Mouse (Mus musculus) gastrocnemius, postnatal 14 days (tissue): Measurements from ENCODE around the gene Ltb4r2. TPM values are rescaled to one million over a fixed set of nuclear protein-coding genes. Genes with fewer than 3 reads are reported as not detected.

ENCODE experiments used
- DNase-seq: peaks from one replicate; pipeline ENCODE4 v3.0.0; 2021; ENCODE audit warnings: mixed read lengths
- intact Hi-C: fragments of 180-260 bp; cut with DNase I; formaldehyde crosslinking; loops from one replicate; pipeline ENCODE4 v1.15.1; 2025; ENCODE audit warnings: low total_unique reads
- long read RNA-seq, 2 experiments: library from polyadenylated mRNA; stranded (forward); transcript quantifications; one replicate each; pipeline ENCODE4 v2.0.0; 2021
- total RNA-seq, 2 experiments: library from RNA; stranded (reverse); gene quantifications; 2 replicates each; pipeline ENCODE4 v1.2.3; 2021

The Ltb4r2 gene
- total RNA-seq, result under 1 TPM in 1 of 2 experiments, not detected in 1; 0.12 TPM
- long read RNA-seq, experiment 1, result 0 reads
- long read RNA-seq, experiment 2, partial matches to known transcripts, result 0 of 1 reads
- long read RNA-seq, experiment 2, other reads (novel, unspliced or antisense), result 0 of 1 reads

DNA sequence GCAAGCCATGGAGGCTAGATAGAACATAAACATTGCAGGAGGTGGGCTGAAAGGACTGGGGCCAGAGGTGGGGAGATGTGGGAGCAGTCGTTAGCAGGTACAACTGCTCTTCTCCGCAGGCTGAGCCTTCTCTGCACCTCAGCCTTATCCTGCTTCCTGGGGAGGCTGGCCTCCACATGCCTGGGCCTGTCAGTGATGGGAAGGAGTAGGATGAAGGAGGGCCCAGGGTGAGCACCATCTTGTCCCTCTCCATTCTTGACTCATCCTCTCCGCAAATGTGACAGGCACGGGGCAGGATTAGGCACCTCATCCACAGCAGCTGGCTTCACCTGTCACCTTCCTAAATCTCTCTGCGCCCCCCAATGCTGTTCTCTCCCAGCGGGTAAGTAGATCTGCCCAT is at the start of gene Ltb4r2:
Gene Ltb4r2, plus strand, starts transcription at position 266 of the 400 bp plus-strand sequence.
- intact Hi-C loops, result no loop called here
- DNase-seq, result no peak

DNA sequence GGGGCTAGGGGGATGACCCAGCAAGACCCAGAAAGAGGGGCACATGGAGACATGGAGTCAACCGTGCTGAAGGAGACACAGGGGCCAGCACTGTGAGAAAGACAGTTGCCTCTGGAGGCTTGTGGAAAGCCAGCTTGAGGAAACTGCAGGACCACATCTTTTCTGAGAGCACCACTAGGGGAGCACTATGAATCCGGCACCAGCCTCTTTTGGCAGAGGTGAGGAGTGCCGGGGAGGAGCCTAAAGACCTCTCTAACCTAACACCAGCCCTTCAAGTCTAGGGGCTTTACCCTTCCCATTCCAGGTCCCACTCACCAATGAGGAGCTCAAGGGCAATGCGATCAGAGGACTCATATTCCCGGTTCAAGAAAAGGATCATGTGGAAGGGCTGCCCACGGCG is 49.4 kb upstream of the Ltb4r2 start:
- intact Hi-C loops, result no loop called here
- DNase-seq, result no peak

DNA sequence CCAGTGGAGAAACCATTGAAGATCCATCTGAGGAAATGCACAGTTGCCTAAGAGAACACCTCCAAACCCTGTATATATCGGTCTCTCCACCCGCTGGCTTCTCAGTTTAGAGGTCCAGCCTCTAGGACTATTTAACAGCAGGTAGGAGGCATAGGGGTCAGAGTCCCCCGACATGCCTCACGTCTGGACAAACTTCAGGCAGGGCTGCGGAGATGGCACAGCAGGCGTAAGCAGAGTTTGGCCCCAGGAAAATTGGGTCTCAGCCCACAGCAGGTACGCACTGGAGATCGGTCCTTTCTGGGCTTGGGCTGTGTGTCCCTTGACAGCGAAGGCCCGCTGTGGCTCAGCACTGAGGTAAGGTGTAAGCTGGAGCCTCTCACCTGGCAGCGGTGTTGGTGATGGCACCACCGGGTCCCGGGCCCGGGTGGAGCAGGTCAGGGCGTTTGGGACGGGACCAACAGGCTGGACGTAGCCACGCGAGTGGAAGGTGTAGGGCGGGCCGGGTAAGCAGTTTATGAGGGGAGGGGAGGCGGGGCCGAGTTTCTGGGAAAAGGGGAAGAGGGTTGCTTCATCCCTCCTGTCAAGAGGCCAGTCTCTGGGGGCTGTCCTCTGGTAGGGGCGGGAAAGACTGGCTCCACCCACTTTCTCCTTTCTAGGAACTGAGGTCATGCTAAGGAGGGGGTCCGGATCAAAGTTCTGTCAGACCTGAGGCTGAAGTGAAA is 48.1 kb upstream of the Ltb4r2 start:
- intact Hi-C loops, result no loop called here
- peak; percentile 28 for DNase-seq

DNA sequence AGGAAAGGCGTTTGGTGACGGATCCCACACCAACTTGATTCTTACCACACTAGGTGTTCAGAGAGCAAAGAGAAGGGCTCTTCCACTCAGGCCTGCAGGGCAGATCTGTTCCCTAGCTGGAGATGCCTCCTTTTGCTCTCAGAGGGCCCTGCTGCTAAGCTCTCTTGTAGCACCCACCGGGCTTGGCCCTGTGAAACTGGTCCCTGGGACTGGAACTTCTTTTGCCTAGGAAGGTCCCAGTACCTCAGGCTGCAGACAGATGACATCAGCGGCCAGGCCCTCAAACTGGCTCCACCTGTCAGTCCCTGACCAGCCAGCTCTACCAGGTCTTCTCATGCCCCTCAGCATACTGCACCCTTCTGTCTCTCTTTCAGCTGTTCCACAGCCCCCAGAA is 47.5 kb upstream of the Ltb4r2 start, which contains the start of gene Tgm1:
Gene Tgm1, minus strand, starts transcription at position 198 of the 394 bp plus-strand sequence.
- no peak for DNase-seq
- intact Hi-C loops, result no loop called here

DNA sequence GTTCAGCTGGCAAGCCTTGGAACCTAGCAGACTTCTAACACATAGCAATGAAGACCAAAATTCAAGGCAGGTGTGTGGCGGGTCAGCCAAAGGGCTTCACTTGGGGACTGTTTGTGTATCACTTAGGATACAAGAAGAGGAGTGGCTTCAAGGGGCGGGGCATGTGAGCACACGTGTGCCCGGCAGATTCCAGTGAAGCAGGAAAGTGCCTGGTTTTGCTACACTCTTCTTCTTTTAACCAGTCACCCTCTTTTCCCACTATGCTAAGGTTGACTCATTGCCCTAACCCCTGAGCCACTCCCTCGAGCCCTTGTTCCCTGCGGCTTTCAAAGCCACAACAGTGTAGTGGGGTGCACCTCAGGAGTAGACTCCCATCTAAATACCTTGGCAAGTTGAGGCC is 46.3 kb upstream of the Ltb4r2 start:
- DNase-seq, result no peak
- intact Hi-C loops, result no loop called here

DNA sequence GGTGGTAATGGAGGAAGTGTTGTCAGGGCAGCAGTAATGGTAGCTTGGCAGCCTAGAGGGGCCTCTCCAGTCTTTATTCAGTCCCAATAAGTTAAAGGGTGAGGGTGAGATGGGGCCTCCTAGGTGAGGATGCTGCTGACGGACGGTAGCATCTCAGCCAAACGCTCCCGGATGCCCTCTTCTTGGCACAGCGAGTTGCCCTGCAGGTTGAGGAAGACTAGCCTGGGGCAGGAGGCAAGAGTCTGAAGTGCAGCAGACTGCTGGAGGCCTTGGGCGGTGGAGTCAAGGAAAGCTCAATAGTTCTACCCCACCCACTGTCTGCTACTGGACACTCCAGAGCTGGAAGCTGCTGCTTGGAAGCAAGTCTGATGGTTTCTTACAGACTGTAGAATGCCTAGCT is 45.0 kb upstream of the Ltb4r2 start:
- intact Hi-C loops, result no loop called here
- DNase-seq, result no peak

DNA sequence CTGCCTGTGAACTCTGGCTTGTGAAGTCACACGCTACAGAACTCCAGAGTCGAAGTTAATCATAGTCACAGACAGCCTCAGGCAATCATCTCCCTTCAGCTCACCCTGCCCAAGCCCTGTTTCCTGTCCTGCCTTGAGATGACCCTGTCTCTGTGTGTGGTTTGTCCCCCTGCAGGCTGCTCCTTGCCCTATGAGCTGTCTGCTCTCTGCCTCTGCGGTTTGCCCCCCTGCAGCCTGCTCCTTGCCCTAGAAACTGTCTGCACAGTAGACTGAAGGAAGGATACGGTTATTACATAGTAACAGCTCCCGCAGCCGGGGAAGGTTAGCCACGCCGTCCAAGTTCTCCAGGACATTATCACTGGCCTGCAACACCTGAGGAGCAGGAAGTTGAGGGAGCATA is 44.3 kb upstream of the Ltb4r2 start:
- no peak for DNase-seq
- intact Hi-C loops, result no loop called here

DNA sequence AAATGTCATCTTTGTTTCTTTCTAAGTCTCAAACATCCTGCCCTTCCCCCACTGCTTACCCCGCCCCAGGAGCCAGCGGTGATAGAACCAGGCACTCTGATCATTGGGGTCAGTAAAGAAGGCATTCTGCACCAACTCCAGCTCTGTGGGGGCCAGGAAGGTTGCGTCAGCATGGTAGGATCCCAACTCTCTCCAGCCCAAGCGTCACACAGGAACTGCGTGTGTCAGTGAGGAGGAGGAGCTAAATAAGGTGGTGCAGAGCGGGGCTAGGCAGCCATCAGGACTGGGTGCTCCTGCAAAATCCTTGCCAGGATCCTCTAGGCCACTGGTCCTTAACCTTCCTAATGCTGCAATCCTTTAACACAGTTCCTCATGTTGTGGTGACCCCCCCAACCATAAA is 41.5 kb upstream of the Ltb4r2 start:
- no peak for DNase-seq
- intact Hi-C loops, result no loop called here

DNA sequence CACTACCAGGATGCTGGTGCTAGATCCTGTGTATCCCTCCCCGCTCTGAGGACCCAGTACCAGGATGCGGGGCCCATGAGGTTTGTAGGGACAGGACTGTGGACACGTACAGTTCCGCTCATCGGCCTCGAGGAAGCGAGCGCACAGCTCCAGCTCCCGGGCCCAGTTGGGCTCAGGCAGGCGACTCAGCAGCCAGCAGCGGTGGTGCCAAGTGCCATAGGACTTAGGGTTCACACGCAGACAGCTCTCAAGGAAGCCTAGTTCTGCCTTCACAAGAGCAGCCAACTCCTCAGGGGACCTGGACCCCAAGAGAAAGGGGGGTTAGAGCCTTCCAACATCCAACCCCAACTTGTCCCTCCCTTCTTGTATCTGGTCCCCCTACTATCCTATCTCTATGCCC is 40.6 kb upstream of the Ltb4r2 start:
- intact Hi-C loops, result no loop called here
- DNase-seq, result no peak

DNA sequence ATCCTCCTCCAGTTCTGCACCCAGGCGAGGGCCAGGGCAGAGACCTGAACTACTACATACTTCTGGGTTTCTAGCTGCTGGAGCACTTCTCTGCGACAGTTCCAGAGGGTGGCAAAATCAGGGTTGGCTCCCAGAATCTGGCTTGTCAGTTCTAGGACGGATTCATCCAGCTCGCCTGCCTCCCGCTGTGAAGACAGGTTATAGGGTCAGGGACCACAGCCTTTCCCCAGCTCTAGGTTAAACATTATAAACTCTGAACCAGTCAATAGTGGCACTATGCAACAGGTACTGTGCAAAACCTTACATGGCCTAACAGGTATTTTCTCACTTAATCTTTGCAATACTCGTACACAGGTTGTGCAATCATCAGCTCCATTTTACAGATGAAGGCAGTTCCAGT is 40.2 kb upstream of the Ltb4r2 start:
- intact Hi-C loops, result no loop called here
- DNase-seq, result no peak

DNA sequence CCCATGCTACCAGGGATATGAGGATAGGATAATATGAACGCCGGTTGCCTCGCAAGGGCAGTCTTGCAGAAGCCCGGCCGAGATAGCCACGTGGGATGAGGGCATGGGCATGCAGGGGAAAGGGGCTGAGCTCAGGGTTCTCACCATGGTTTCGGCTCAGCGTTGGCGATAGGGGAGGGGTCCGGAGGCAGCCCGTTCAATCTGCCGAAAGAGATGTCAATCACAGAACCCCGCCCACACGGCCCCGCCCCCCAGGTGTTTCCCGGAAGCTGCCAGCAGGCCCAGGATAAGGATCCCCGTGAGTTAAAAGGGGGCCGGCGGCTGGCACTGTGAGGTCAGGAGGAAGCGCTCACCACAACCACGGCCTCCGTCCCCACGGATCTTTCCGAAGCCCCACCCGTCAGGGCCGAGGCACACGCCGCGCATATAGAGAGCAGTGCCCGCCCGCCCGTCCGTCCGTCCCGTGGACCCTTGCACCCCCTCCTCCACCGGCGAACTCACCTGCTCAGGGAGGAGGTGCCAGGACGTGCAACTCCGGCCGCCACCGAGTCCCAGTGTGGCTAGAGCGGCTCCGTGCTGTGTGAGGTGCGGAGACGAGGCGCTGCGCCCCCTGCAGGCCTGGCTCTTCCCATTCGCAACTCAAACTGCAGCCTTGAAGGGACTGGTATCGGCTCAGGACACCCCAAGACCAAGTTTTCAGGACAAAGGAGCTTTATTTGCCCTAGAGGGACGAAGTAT is 39.4 kb upstream of the Ltb4r2 start, which contains the start of gene Rabggta:
Gene Rabggta, minus strand, starts transcription at position 564 of the 738 bp plus-strand sequence.
- intact Hi-C loops, result no loop called here
- peak; percentile 90 for DNase-seq

DNA sequence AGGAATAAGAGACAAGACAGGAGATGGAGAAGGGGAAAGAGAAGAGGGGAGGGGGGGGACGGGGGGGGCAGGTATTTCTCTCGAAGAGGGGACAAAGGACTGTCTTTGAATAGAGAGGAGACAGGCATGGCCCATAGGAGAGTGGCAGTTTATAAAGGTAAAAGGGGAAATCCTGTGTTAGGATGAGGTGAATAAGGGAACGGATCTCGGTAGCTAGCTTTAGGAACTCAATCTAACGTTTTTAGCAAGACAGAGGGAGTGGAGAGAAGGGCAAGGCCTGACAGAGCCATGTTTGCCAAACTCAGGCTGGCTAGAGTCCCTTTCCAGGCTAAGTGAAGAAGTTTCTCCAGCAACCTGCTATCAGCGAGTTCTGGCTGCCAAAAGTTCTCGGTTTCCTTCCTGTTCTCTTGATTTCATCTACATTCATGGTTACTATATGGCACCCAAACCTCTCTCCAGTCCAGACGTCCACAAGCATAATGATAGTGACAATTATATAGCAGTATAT is 38.7 kb upstream of the Ltb4r2 start:
- DNase-seq, result no peak
- intact Hi-C loops, result no loop called here

DNA sequence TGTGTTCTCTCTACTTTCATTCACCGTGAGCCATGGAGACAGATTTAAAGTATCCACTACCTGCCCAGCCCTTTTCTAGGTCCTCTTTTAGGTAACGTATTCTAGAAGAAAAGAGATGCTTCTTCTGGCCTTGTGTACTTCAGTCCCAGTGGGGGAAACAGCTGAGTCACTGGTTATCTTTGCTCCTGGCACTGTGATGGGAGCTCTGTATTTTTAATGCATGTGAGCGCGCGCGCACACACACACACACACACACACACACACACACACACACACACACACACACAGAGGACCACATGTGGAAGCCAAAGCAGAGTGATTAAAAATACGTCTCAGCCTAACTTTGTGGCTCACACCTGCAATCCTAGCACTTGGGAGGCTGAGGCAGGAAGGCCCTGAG is 37.8 kb upstream of the Ltb4r2 start:
- intact Hi-C loops, result no loop called here
- DNase-seq, result no peak

DNA sequence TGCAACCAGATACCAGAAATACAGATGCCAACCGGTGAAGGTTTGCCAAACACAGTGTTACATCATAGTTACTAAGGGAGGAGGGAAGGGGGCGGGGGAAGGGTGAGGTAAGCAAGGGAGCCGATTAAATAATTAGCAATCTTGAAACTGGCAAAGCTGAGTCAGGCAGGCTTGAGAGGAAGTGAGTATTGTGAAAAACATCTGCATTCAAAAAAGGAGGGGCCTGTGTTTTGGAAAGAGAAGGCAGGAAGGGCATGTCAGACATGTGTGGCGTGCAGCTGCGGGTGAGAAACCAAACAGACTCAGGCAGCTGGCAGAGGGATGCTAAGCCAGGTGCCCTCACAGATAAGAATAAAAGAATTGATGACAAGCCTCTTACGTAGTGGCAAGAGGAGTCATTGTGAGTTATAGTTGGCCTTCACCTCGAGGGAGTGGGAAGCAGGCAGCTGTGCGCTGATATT is 36.8 kb upstream of the Ltb4r2 start:
- DNase-seq, result no peak
- intact Hi-C loops, result no loop called here

DNA sequence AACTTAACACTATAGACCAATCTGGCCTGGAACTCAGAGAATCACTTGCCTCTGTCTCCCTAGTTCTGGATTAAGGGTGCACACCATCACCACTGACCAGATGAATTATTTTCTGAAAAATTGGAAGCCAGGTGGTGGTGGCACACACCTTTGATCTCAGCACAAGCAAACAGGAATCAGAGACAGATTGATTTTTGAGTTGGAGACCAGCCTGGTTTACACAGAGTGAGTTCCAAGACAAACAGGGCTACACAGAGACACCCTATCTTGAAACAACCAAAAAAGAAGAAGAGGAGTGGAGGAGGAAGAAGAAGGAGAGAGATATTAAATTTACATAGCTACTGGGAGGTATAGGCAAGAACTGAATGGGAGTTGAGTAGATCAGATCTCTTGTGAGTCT is 35.0 kb upstream of the Ltb4r2 start:
- intact Hi-C loops, result loop anchor here (5.0 kb wide), 1 partner anchor 34 kb away; no protein-coding TSS in a partner anchor
- DNase-seq, result no peak

DNA sequence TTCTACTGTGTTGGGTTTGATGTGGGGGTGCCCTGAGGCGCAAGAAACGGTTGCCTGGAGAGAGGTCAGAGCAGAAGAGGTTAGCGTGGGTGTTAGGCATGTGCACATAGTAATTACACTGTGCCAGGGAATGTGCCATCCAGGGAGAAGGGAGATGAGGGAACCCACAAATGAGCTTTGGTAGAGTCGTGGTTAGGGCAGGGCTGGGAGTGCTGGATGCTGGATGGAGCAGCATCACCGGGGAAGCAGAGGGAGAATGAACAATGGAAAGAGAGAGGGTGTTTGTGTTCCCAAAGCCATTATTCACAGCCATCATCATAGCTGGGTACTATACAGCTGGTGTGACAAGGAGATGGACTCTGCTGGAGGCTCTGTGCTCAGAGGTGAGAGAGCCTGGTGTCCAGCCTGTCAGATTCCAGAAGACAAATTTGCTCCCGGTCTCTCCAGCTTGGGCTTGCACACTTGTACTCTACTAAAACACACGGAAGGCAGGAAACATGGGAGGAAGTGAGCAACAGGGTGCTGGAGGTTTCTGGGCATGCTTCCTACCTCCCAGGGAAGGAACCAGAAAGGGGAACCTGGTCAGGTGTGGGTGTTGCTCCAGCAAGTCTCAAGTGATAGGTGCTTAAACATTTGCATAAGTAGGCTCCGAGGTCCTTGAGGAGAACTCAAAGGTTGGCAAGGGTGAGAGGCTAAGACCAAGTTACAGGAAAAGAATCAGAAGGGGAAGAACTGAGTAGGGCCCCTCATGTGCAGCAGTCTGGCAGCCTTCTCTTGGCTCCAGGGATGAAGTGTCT is 33.1 kb upstream of the Ltb4r2 start:
- intact Hi-C loops, result loop anchor here (5.0 kb wide), 1 partner anchor 36 kb away; no protein-coding TSS in a partner anchor
- no peak for DNase-seq

DNA sequence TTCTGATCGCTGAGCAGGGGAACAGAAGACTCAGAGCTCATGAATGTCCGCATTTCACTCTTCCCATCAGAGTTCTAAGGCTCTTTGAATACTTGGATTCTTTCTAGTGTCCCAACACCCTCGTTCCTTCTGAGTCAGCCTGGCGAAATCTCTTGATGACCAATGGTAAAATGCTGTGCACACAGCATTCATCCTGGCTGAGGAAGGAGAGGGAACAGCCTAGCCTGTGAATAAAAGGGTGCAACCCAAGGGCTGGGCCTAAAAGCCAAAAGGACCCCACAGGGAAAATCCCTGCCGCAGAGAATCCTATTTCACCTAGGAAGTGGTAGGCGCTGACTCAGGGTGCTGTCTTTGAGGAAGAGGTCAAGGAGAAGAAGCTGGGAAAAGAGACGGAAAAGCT is 31.1 kb upstream of the Ltb4r2 start:
- intact Hi-C loops, result no loop called here
- no peak for DNase-seq

DNA sequence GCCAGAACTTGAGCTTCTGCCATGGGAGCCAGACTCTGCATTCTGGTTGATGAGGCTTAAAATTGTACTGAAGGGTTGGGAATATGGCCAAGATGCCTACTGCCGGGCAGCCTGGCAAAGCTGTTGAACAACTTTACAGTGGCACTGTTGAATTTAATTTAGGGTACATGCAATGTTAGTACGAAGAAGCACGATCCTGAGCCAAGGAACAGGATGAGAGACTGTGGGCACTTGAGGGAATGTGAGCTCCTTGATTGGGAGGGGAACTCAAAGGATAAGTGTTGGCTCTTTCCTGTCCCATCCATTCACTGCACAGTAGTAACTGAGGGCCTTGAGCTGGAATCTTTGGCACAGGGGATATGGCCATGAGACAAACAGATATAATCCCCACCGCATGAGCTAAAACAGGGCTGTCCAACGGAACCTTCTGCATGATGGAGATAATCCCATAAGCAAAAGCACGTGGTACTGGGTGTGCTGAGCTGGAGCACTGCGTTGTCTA is 30.6 kb upstream of the Ltb4r2 start:
- intact Hi-C loops, result no loop called here
- DNase-seq, result no peak

DNA sequence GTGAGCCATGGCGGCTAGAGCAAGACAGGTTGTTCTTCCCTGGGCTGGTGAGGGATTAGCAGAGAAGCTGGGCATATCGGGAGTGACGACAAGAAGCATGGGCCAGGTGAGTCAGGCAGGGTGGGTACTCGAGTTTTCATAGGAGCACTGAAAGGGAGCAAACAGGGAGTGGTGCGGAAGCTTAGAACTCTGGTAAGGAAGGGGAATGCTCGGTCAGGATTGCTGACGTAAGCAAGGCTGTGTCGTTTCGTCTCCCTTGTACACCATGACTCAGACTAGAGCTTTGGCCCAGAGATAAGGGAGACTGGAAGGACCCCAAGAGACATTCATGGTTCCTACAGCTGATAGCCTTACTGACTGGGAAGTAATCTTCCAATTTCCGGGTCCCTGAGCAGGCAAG is 27.3 kb upstream of the Ltb4r2 start:
- intact Hi-C loops, result no loop called here
- DNase-seq, result no peak
